Mouse (Mus musculus) erythroid progenitor cell, adult 5-6 weeks (primary cell): Measurements from ENCODE around the gene Ints3. TPM values are rescaled to one million over a fixed set of nuclear protein-coding genes. Genes with fewer than 3 reads are reported as not detected.

ENCODE experiments used
- ATAC-seq: replicated peaks from 2 replicates; pipeline ENCODE4 v1.8.0; 2016; ENCODE audit warnings: moderate number of reproducible peaks, mild to moderate bottlenecking, moderate TSS enrichment, inconsistent platforms; ENCODE audit not compliant: poor library complexity, low FRiP score, severe bottlenecking
- total RNA-seq, 2 experiments: library from RNA; stranded (forward) in 1 of 2; stranded (reverse) in 1 of 2; fragments of 150-400 nt in 1 of 2; fragments of 186-747, 209-891 nt in 1 of 2; gene quantifications; 2 replicates each; pipeline versions ENCODE4 v1.2.3 to v1.2.4; 2015 to 2017; ENCODE audit warnings: low replicate concordance in 2 of 2

Ints3 gene
- total RNA-seq (2015; ENCODE audit: low replicate concordance) (6.7 and 12.6 TPM in 2 replicates), total RNA-seq (2017; ENCODE audit: low replicate concordance) (13.2 and 18.2 TPM in 2 replicates)

- ATAC-seq = peak; percentile 96
Observed at GRCm38 (mm10) chr3:90433381-90434020, at the start of gene Ints3. TSS of gene Ints3 (minus strand) at chr3:90433622.

- ATAC-seq = peak; percentile 96
Observed at GRCm38 (mm10) chr3:90475831-90476611, 42.6 kb upstream of the Ints3 start, which contains the start of gene Ilf2. TSS of gene Ilf2 (plus strand) at chr3:90476126.

- peak; percentile 43 for ATAC-seq
Observed at GRCm38 (mm10) chr3:90475151-90475830, 41.9 kb upstream of the Ints3 start.

- ATAC-seq = peak; percentile 32; the same call in 1 of the 2 replicates
Observed at GRCm38 (mm10) chr3:90472213-90472612, 38.8 kb upstream of the Ints3 start.

- ATAC-seq = no peak
Observed at GRCm38 (mm10) chr3:90467618-90468300, 34.3 kb upstream of the Ints3 start.

GRCm38 (mm10) chr3:90466311-90466766 is 32.9 kb upstream of the Ints3 start:
- ATAC-seq = no peak

GRCm38 (mm10) chr3:90465686-90466310 is 32.4 kb upstream of the Ints3 start, which contains the start of gene Npr1:
TSS of gene Npr1 (minus strand) at chr3:90465866.
- no peak for ATAC-seq

GRCm38 (mm10) chr3:90465081-90465685 is 31.8 kb upstream of the Ints3 start:
- ATAC-seq = no peak

GRCm38 (mm10) chr3:90464552-90465080 is 31.2 kb upstream of the Ints3 start:
- no peak for ATAC-seq

- no peak for ATAC-seq
Observed at GRCm38 (mm10) chr3:90462579-90462978, 29.2 kb upstream of the Ints3 start.

GRCm38 (mm10) chr3:90461935-90462334 is 28.5 kb upstream of the Ints3 start:
- no peak for ATAC-seq

GRCm38 (mm10) chr3:90460315-90460714 is 26.9 kb upstream of the Ints3 start:
- no peak for ATAC-seq

- no peak for ATAC-seq
Observed at GRCm38 (mm10) chr3:90459727-90460126, 26.3 kb upstream of the Ints3 start.

- ATAC-seq = no peak
Observed at GRCm38 (mm10) chr3:90454931-90455330, 21.5 kb upstream of the Ints3 start.

GRCm38 (mm10) chr3:90451396-90452095 is 18.1 kb upstream of the Ints3 start:
- no peak for ATAC-seq

- ATAC-seq = no peak
Observed at GRCm38 (mm10) chr3:90450874-90451273, 17.5 kb upstream of the Ints3 start.

- no peak for ATAC-seq
Observed at GRCm38 (mm10) chr3:90448626-90449025, 15.2 kb upstream of the Ints3 start.

- no peak for ATAC-seq
Observed at GRCm38 (mm10) chr3:90447123-90447494, 13.7 kb upstream of the Ints3 start.
